Comparison of ENCODE assay signal across 23 mouse cellular contexts in the genomic region with DNA sequence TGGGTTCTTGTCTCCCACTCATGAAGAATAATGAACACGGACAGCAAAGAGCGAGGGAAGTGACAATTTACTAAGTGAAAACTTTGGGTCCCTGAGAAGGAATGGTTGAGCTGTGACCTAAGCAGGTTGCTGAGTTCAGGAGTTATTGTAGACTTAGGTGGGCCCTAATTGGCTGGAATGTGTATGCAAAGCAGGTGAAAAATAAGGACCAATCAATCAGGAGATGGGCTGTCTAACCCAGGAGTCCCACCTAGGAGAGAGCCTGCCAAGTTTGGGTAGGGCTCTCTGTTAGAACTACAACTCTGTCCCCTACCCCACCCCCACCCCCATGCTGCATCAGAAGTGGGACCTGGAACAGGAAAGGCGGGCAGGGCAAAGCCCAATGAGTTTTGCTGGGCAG. TPM values are rescaled to one million over a fixed set of nuclear protein-coding genes. Genes with fewer than 3 reads are reported as not detected.
DNase-seq lines count a peak whose midpoint lies in the region; ATAC-seq and TF ChIP-seq lines count a peak whose summit lies in the region.
"Had no signal": no experiment of that assay in that cellular context is flagged by ENCODE, and none has a peak within 500 bp of the region (broad histone marks: within the 10 kb centered on the region; RNA-seq: fewer than 3 reads in every experiment).

No protein-coding gene starts in this region.

- no peak overlapping the region for H3K4me3 ChIP-seq in midbrain, embryonic 10.5 days
- H3K4me3 ChIP-seq in midbrain, embryonic 15.5 days: no peak overlapping the region
- H3K4me3 ChIP-seq in MEL (ENCODE audit: control insufficient read depth in 1 of 2, insufficient read depth in 1 of 2, low read depth in 2 of 2, low read length in 2 of 2): no peak overlapping the region
- H3K4me3 ChIP-seq in midbrain, postnatal 0 days (ENCODE audit: low read depth, low read length): no peak overlapping the region
- H3K4me3 ChIP-seq: embryonic facial prominence, embryonic 10.5 days; embryonic facial prominence, embryonic 12.5 days; forebrain, embryonic 13.5 days; forebrain, embryonic 15.5 days had no signal

- no peaks in the 10 kb centered on the region for H3K27me3 ChIP-seq in midbrain, embryonic 10.5 days (ENCODE audit: low read depth, poor library complexity, severe bottlenecking)
- H3K27me3 ChIP-seq in midbrain, embryonic 15.5 days (replicated peaks): no peaks in the 10 kb centered on the region
- no peaks in the 10 kb centered on the region for H3K27me3 ChIP-seq in MEL (ENCODE audit: control insufficient read depth in 1 of 2, insufficient read depth in 2 of 2, low read length in 2 of 2)
- no peaks in the 10 kb centered on the region for H3K27me3 ChIP-seq in midbrain, postnatal 0 days (ENCODE audit: insufficient read depth, low read length)
- H3K27me3 ChIP-seq: embryonic facial prominence, embryonic 12.5 days; forebrain, embryonic 13.5 days; forebrain, embryonic 15.5 days had no signal

- DNase-seq in midbrain, embryonic 10.5 days (ENCODE audit: low spot score): no peak
- DNase-seq in ES-CJ7 (ENCODE audit: low read depth, low spot score): peak; percentile 45
- DNase-seq in MEL (ENCODE audit: low read depth, low spot score): peak; percentile 32
- DNase-seq in ZHBTc4 (ENCODE audit: low read depth, low spot score): peak; percentile 72
- no peak for DNase-seq in ovary, postnatal 10 days (ENCODE audit: low spot score)
- no peak for DNase-seq in kidney, adult 9 months
- no peak for DNase-seq in midbrain, postnatal 0 days (ENCODE audit: low spot score)
- DNase-seq: adrenal gland, adult 2 months; adrenal gland, postnatal 10 days; adrenal gland, postnatal 25 days; cerebellum, adult 11 months; cerebellum, adult 18-20 months; cerebellum, adult 8-10 months; cerebellum, adult 9-11 months; cerebellum, postnatal 14 days; cerebellum, postnatal 36 days; forebrain, postnatal 0 days had no signal

- TF ChIP-seq EP300 in MEL (IDR thresholded peaks at IDR 0.05; ENCODE audit: low read depth in 1 of 2, low read length in 2 of 2): no peak

- H3K27ac ChIP-seq in midbrain, embryonic 10.5 days (replicated peaks): peak overlapping the region; percentile 59; the same call in 1 of the 2 replicates
- H3K27ac ChIP-seq in midbrain, embryonic 15.5 days: no peak overlapping the region
- H3K27ac ChIP-seq in MEL (ENCODE audit: control insufficient read depth, low read depth, low read length): no peak overlapping the region
- no peak overlapping the region for H3K27ac ChIP-seq in midbrain, postnatal 0 days (ENCODE audit: low read depth, low read length)
- H3K27ac ChIP-seq: embryonic facial prominence, embryonic 10.5 days; embryonic facial prominence, embryonic 12.5 days; forebrain, embryonic 13.5 days; forebrain, embryonic 15.5 days had no signal

- no peak for TF ChIP-seq RAD21 in MEL (IDR thresholded peaks at IDR 0.05; ENCODE audit: low read depth, low read length)

- WGBS in midbrain, embryonic 10.5 days: 94% methylated on average over 3 of the region's 3 CpGs
- 97% methylated on average over 3 of the region's 3 CpGs for WGBS in midbrain, embryonic 15.5 days
- WGBS in midbrain, postnatal 0 days: 98% methylated on average over 3 of the region's 3 CpGs

- H3K4me2 ChIP-seq in midbrain, embryonic 15.5 days: no peak overlapping the region
- no peak overlapping the region for H3K4me2 ChIP-seq in midbrain, postnatal 0 days (ENCODE audit: low read depth, low read length, poor library complexity, severe bottlenecking)
- H3K4me2 ChIP-seq: embryonic facial prominence, embryonic 12.5 days; forebrain, embryonic 13.5 days; forebrain, embryonic 15.5 days had no signal

- no peaks in the 10 kb centered on the region for H3K36me3 ChIP-seq in midbrain, embryonic 10.5 days
- H3K36me3 ChIP-seq in midbrain, embryonic 15.5 days (replicated peaks): no peaks in the 10 kb centered on the region
- H3K36me3 ChIP-seq in MEL (ENCODE audit: control insufficient read depth in 1 of 2, insufficient read depth in 2 of 2, low read length in 2 of 2): peaks cover 0 to 6% of the 10 kb centered on the region in 2 experiments; a peak in 2 of 4 replicates
- no peaks in the 10 kb centered on the region for H3K36me3 ChIP-seq in midbrain, postnatal 0 days (ENCODE audit: insufficient read depth, low read length)
- H3K36me3 ChIP-seq: embryonic facial prominence, embryonic 10.5 days; embryonic facial prominence, embryonic 12.5 days; forebrain, embryonic 15.5 days; G1E had no signal

- peaks cover 30% of the 10 kb centered on the region for H3K4me1 ChIP-seq in midbrain, embryonic 10.5 days
- H3K4me1 ChIP-seq in midbrain, embryonic 15.5 days: peaks cover 8% of the 10 kb centered on the region
- peaks cover 0 to 20% of the 10 kb centered on the region in 2 experiments; a peak in 2 of 4 replicates for H3K4me1 ChIP-seq in MEL (ENCODE audit: control insufficient read depth in 1 of 2, insufficient read depth in 2 of 2, low read length in 2 of 2)
- H3K4me1 ChIP-seq in midbrain, postnatal 0 days (ENCODE audit: insufficient read depth, low read length): peaks cover 4% of the 10 kb centered on the region; the same call in 1 of the 2 replicates
- H3K4me1 ChIP-seq: embryonic facial prominence, embryonic 12.5 days had no signal

- no peaks in the 10 kb centered on the region for H3K79me2 ChIP-seq in MEL (ENCODE audit: control insufficient read depth, insufficient read depth, low read length, poor library complexity)

- H3K9ac ChIP-seq in midbrain, embryonic 15.5 days: no peak overlapping the region
- no peak overlapping the region for H3K9ac ChIP-seq in MEL (ENCODE audit: control insufficient read depth, low read depth, low read length, poor library complexity, severe bottlenecking)
- no peak overlapping the region for H3K9ac ChIP-seq in midbrain, postnatal 0 days (replicated peaks; ENCODE audit: low read length, poor library complexity, severe bottlenecking)
- H3K9ac ChIP-seq: embryonic facial prominence, embryonic 12.5 days; forebrain, embryonic 13.5 days; forebrain, embryonic 15.5 days; forebrain, postnatal 0 days had no signal

- no peak for TF ChIP-seq POLR2A in MEL (IDR thresholded peaks at IDR 0.05; ENCODE audit: control insufficient read depth in 1 of 2, insufficient read depth in 1 of 2, low read depth in 1 of 2, low read length in 2 of 2, poor library complexity in 1 of 2)

- ATAC-seq in midbrain, embryonic 15.5 days (replicated peaks): no peak
- ATAC-seq in midbrain, postnatal 0 days (ENCODE audit: low FRiP score): no peak
- ATAC-seq: forebrain, embryonic 13.5 days; forebrain, embryonic 15.5 days; forebrain, postnatal 0 days had no signal

- H3K9me3 ChIP-seq in midbrain, embryonic 10.5 days (replicated peaks): no peaks in the 10 kb centered on the region
- no peaks in the 10 kb centered on the region for H3K9me3 ChIP-seq in midbrain, embryonic 15.5 days
- no peaks in the 10 kb centered on the region for H3K9me3 ChIP-seq in MEL (replicated peaks; ENCODE audit: insufficient read depth, low read length)
- no peaks in the 10 kb centered on the region for H3K9me3 ChIP-seq in midbrain, postnatal 0 days (ENCODE audit: low read length)
- H3K9me3 ChIP-seq: embryonic facial prominence, embryonic 10.5 days; embryonic facial prominence, embryonic 12.5 days; forebrain, embryonic 13.5 days; forebrain, embryonic 15.5 days had no signal

- TF ChIP-seq CTCF in MEL (IDR thresholded peaks at IDR 0.05 in 2 of 3, conservative IDR thresholded peaks at IDR 0.05 in 1 of 3; ENCODE audit: control insufficient read depth in 1 of 3, insufficient read depth in 1 of 3, low read depth in 2 of 3, low read length in 3 of 3, poor library complexity in 1 of 3, severe bottlenecking in 1 of 3): no peak
- no peak for TF ChIP-seq CTCF in midbrain, postnatal 0 days (IDR thresholded peaks at IDR 0.05)

TF ChIP-seq in MEL, 35 proteins besides CTCF, POLR2A, EP300 and RAD21:
- TF ChIP-seq CHD1 (IDR thresholded peaks at IDR 0.05; ENCODE audit: low read depth, low read length) (no peak), MAX (IDR thresholded peaks at IDR 0.05; ENCODE audit: low read length) (no peak), ZKSCAN1 (IDR thresholded peaks at IDR 0.05; ENCODE audit: low read depth, low read length) (no peak), SIN3A (IDR thresholded peaks at IDR 0.05; ENCODE audit: low read length) (no peak), E2F4 (IDR thresholded peaks at IDR 0.05; ENCODE audit: borderline replicate concordance, low read depth, low read length) (no peak), RCOR1 (IDR thresholded peaks at IDR 0.05; ENCODE audit: low read depth, low read length) (no peak)

RNA-seq across cellular contexts. Expression of gene Hdhd5, which starts 17.5 kb away (rescaled TPM):
- polyA plus RNA-seq in midbrain, embryonic 10.5 days (2016; fragmentation: Nextera tagmentation; extraction: Ambion mirVana): 21.0 and 21.6 TPM in 2 replicates
- polyA plus RNA-seq in midbrain, embryonic 15.5 days (2015; fragmentation: Nextera tagmentation; extraction: Ambion mirVana): 15.5 and 18.0 TPM in 2 replicates
- total RNA-seq in MEL (2012; rRNA removed): 17.4 and 19.9 TPM in 2 replicates
- 10 to 100 TPM in 1 of 2 experiments, not detected in 1; 17.8 TPM for polyA plus RNA-seq in MEL (2012; ENCODE audit: insufficient read depth in 1 of 2, insufficient read length in 2 of 2, low read depth in 1 of 2, low replicate concordance in 2 of 2, missing spikeins in 1 of 2)
- total RNA-seq in midbrain, postnatal 0 days (2014; rRNA removed): 35.2 and 39.3 TPM in 2 replicates
- 14.0 and 16.6 TPM in 2 replicates for polyA plus RNA-seq in midbrain, postnatal 0 days (2015; fragmentation: Nextera tagmentation; extraction: Ambion mirVana)

RNA-seq across cellular contexts. Expression of gene Tmem121b, which starts 55.0 kb away (rescaled TPM):
- polyA plus RNA-seq in midbrain, embryonic 10.5 days (2016; fragmentation: Nextera tagmentation; extraction: Ambion mirVana): 0.49 and 0.79 TPM in 2 replicates
- polyA plus RNA-seq in midbrain, embryonic 15.5 days (2015; fragmentation: Nextera tagmentation; extraction: Ambion mirVana): 3.6 and 3.8 TPM in 2 replicates
- not detected in 2 replicates for total RNA-seq in MEL (2012; rRNA removed)
- polyA plus RNA-seq in MEL (2012; ENCODE audit: insufficient read depth in 1 of 2, insufficient read length in 2 of 2, low read depth in 1 of 2, low replicate concordance in 2 of 2, missing spikeins in 1 of 2): under 1 TPM in 1 of 2 experiments, not detected in 1; 0.18 TPM
- total RNA-seq in midbrain, postnatal 0 days (2014; rRNA removed): 27.2 and 30.5 TPM in 2 replicates
- 2.5 and 2.7 TPM in 2 replicates for polyA plus RNA-seq in midbrain, postnatal 0 days (2015; fragmentation: Nextera tagmentation; extraction: Ambion mirVana)
- total RNA-seq: adrenal gland, postnatal 25 days had no signal
- polyA plus RNA-seq: G1E had no signal

Comparison
In these comparisons a context has a peak if more than half of its experiments do, and no peak if none do; other contexts are left out.
1. DNase-seq: peak in ES-CJ7 (single experiment), MEL (single experiment) and ZHBTc4 (single experiment); none in midbrain, embryonic 10.5 days (single experiment), ovary, postnatal 10 days (single experiment), kidney, adult 9 months (single experiment) and midbrain, postnatal 0 days (single experiment).